Mouse (Mus musculus) stomach, embryonic 14.5 days (tissue): Measurements from ENCODE around the gene Klf16. TPM values are rescaled to one million over a fixed set of nuclear protein-coding genes. Genes with fewer than 3 reads are reported as not detected.

Experiments
- ATAC-seq: fragments of 200-750 bp; cut with Nextera tagmentation; 2 replicates; pipeline ENCODE4 v1.8.0; 2017; ENCODE audit warnings: low read depth, moderate TSS enrichment; ENCODE audit not compliant: insufficient number of reproducible peaks, insufficient read depth, low FRiP score
- H3K27ac ChIP-seq: fragments of 300-500 bp; sonication (generic); 2 replicates; pipeline ENCODE4 v1.5.1; 2014; ENCODE audit warnings: mild to moderate bottlenecking, low read length, moderate library complexity, mixed read lengths
- H3K27me3 ChIP-seq: fragments of 300-500 bp; sonication (generic); 2 replicates; pipeline ENCODE4 v1.6.1; 2014; ENCODE audit warnings: low read length, control low read depth, mixed read lengths; ENCODE audit not compliant: control insufficient read depth, insufficient read depth
- H3K36me3 ChIP-seq: fragments of 300-500 bp; sonication (generic); 2 replicates; pipeline ENCODE4 v1.6.1; 2014; ENCODE audit warnings: mild to moderate bottlenecking, control low read depth, low read length, moderate library complexity, mixed read lengths; ENCODE audit not compliant: control insufficient read depth, insufficient read depth
- H3K4me1 ChIP-seq: fragments of 300-500 bp; sonication (generic); 2 replicates; pipeline ENCODE4 v1.6.1; 2014; ENCODE audit warnings: low read length, control low read depth, mixed read lengths; ENCODE audit not compliant: control insufficient read depth, insufficient read depth
- H3K4me2 ChIP-seq: fragments of 300-500 bp; sonication (generic); replicated peaks from 2 replicates; pipeline ENCODE4 v1.6.1; 2014; ENCODE audit warnings: low read depth, low read length, control low read depth
- H3K4me3 ChIP-seq: fragments of 300-500 bp; sonication (generic); 2 replicates; pipeline ENCODE4 v1.5.1; 2014; ENCODE audit warnings: low read depth, low read length, control low read depth
- H3K9ac ChIP-seq: fragments of 300-500 bp; sonication (generic); replicated peaks from 2 replicates; pipeline ENCODE4 v1.6.1; 2014; ENCODE audit warnings: low read depth, mild to moderate bottlenecking, control low read depth, low read length, moderate library complexity, mixed read lengths
- H3K9me3 ChIP-seq: fragments of 300-500 bp; sonication (generic); 2 replicates; pipeline ENCODE4 v1.6.1; 2016; ENCODE audit warnings: low read depth, low read length, control low read depth; ENCODE audit not compliant: control insufficient read depth
- WGBS: fragments of 180-500 bp; shearing (Covaris S2); extraction: QIAGEN DNeasy Blood & Tissue Kit; methylation state at CpG from one replicate; pipeline ENCODE4 v1.1.7; 2014; 5-methylcytosine and 5-hydroxymethylcytosine counted together
- polyA plus RNA-seq: library from polyadenylated mRNA; unstranded; fragments of >200 nt; fragmentation: Nextera tagmentation; extraction: Ambion mirVana; gene quantifications from 2 replicates; pipeline ENCODE4 v1.2.1, GENCODE M21; 2014

Gene Klf16
- polyA plus RNA-seq, 1 experiment from 2014 or later = 8.1 TPM

DNA sequence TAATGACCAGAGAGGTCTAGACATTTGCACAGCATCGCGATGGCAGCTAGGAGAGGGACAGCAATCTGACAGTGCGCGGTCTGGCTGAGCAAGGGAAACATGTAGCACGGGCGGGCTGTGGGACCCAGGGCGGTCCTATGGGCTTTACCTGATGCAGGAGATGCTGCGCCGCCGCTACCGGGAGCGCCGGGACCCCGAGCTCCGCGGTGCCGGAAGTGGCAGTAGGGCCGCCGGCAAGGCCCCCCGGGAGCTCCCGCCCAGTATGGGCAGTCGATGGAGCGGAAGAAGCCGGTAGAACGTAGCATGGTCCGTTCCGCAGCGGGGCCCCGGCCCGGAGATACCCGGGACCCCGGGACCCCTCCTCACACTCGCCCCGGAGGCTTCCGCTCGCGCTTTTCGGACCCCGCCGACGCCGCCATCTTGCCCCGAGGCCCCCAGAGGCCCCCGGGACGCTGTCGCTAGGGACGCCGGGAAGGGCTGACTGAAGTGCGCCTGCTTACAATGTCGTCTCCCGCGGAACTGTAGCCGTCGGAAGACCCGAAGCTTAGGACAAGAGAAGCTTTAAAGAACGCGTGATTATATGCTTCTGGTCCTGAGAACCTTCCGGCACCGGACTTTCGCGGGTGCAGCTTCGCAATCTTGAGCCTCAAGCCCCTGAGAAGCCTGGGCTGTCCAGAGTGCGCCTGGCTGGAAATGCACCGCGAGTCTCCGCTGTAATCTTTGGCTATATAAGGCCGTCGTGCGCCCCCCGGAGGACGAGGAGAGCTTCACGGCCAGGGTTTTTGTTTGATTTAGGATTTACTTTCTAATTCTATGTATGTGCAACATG is 15.8 kb downstream of the Klf16 start, which contains the start of gene Rexo1:
Gene Rexo1, minus strand, starts transcription at position 445 of the 829 bp plus-strand sequence.
- Histone ChIP-seq H3K4me3 (peak within 1 kb of the TSS; percentile 98), H3K4me2 (peak within 1 kb of the TSS; percentile 94), H3K9me3 (no peaks in the 10 kb centered on the region), H3K36me3 (no peaks in the 10 kb centered on the region; the same call in 1 of the 2 replicates), H3K27me3 (no peaks in the 10 kb centered on the region), H3K4me1 (peaks cover 15% of the 10 kb centered on the region), H3K27ac (peak within 1 kb of the TSS; percentile 91), H3K9ac (peak within 1 kb of the TSS; percentile 89)
- peak; percentile 87 for ATAC-seq
- WGBS = under 1% methylated on average over 71 of the region's 72 CpGs

DNA sequence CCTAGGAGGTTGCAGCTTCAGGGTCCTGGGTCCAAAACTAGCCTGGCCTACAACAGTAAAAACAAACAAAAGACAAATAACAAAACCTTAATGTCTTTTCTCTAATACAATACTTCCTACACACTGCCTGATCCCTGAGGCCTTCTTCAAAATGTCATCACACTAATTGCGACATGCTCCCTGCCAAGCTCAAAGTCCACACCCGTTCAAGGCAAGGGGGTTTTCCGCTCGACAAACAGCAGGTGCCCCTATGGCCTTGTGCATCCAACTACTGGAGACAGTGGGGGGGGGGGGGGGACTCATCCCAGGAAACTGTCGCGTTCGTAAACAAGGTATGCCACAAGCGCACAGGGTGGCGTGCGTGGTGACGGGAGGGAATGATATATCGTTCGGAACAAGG is 16.5 kb downstream of the Klf16 start:
- H3K9ac ChIP-seq = peak overlapping the region; percentile 89
- H3K4me1 ChIP-seq = peaks cover 15% of the 10 kb centered on the region
- H3K27ac ChIP-seq = no peak overlapping the region
- H3K4me3 ChIP-seq = peak overlapping the region; percentile 98
- WGBS = 1% methylated on average over 13 of the region's 13 CpGs
- no peaks in the 10 kb centered on the region for H3K36me3 ChIP-seq
- H3K4me2 ChIP-seq = peak overlapping the region; percentile 94
- no peaks in the 10 kb centered on the region for H3K9me3 ChIP-seq
- H3K27me3 ChIP-seq = no peaks in the 10 kb centered on the region
- no peak for ATAC-seq

DNA sequence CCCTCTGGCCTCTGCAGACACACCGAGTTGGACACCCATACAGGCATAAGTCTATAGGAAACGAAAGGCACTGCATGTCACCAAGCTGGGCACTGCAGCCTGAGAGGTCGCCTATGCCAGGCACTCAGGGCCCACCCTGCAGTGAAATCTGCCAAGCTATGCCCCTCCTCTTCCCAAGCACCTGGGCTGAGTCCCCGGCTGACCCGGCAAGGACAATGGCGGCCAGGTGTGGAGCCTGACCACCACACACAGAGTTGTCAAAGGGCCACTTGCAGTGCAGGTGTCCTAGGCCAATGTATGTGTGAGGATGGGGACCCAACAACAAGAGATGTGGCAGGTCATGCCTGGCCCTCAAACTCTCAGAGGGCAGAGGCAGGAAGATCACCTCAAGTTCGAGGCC is 17.7 kb downstream of the Klf16 start:
- ATAC-seq = no peak
- 92% methylated on average over 7 of the region's 7 CpGs for WGBS
- Histone ChIP-seq H3K36me3 (no peaks in the 10 kb centered on the region), H3K4me1 (peaks cover 15% of the 10 kb centered on the region), H3K27ac (no peak overlapping the region), H3K9me3 (no peaks in the 10 kb centered on the region), H3K27me3 (no peaks in the 10 kb centered on the region), H3K4me3 (no peak overlapping the region), H3K9ac (no peak overlapping the region), H3K4me2 (no peak overlapping the region)

DNA sequence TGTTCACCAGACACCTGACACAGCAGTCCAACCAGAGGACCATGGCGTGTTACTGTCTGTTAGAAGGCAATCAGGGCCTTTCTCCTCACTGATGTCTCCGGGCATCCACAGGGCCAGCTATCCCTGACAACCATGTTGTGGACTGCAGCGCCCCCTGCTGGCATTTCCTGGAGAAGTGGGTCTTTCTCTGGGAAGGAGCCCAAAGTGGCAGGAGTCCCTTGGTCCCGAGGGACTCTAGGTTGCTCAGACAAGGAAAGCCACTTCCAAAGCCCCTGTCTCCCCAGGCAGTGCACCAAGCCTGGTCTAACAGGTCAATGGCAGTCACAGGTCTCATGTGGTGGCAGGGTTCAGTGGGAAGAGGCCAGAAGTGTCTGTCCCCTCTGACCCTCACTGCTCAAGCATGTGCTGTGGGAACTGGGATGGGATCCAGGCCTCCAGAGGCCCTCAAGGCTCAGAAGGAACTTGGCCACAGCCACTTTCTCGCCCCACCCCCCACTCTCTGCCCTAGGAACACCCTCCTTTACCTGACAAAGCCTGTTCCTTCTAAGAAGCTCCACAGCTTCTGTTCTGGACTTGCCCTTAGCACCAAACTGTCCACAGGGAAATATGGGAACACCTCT is 19.7 kb downstream of the Klf16 start:
- H3K4me1 ChIP-seq = peaks cover 15% of the 10 kb centered on the region
- H3K4me2 ChIP-seq = no peak overlapping the region
- no peak overlapping the region for H3K27ac ChIP-seq
- H3K27me3 ChIP-seq = no peaks in the 10 kb centered on the region
- no peak overlapping the region for H3K9ac ChIP-seq
- H3K36me3 ChIP-seq = no peaks in the 10 kb centered on the region
- no peak overlapping the region for H3K4me3 ChIP-seq
- 42% methylated on average over 5 of the region's 5 CpGs for WGBS
- ATAC-seq = no peak
- H3K9me3 ChIP-seq = no peaks in the 10 kb centered on the region

DNA sequence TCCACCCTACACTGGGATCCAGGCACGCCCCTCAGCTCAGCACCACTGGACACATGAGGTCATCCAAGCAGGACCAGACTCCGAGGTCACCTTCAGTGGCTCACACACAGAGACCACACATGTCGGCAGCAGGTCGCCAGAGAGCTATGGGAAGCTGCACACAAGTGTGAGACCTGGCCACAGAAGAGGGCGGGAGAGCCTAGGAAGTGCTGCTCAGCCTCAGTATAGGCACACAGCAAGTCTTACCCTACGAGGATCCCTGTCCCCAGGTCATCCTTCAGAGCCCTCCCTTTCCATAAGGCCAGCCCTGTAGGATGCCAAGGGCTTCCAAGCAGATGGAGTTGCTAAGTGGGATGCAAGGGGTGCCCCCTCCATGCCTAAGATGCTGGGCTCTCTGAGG is 23.1 kb downstream of the Klf16 start:
- no peak for ATAC-seq
- whole genome bisulfite sequencing = 81% methylated on average over 6 of the region's 6 CpGs
- Histone ChIP-seq H3K9ac (no peak overlapping the region), H3K27ac (no peak overlapping the region), H3K27me3 (no peaks in the 10 kb centered on the region), H3K4me3 (no peak overlapping the region), H3K4me1 (0 out of 2 replicates have a peak, but pooled peaks cover 5% of the 10 kb centered on the region), H3K4me2 (no peak overlapping the region), H3K36me3 (peaks cover 11% of the 10 kb centered on the region), H3K9me3 (no peaks in the 10 kb centered on the region)

DNA sequence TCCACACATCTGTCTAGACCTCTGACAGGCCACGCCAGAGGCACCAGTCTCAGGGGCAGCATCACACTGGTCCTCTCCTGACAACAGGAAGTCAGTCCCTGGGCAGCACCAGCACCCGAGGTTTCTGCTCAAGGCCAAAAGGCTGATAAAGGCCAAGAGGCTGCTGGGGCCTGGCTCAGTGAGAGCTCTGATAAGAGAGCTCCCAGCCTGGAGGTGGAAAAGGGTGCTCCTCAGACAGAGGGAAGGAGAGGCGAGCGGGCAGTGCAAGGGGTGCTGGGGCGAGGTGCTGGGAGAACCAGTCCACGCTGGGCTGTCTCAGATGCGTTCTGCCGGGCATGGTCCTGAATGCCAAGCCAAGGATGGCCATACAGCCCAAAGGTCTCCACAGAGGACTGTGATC is 23.5 kb downstream of the Klf16 start:
- Histone ChIP-seq H3K9me3 (no peaks in the 10 kb centered on the region), H3K27me3 (no peaks in the 10 kb centered on the region), H3K4me2 (no peak overlapping the region), H3K36me3 (peaks cover 11% of the 10 kb centered on the region), H3K27ac (no peak overlapping the region), H3K4me3 (no peak overlapping the region), H3K9ac (no peak overlapping the region), H3K4me1 (0 out of 2 replicates have a peak, but pooled peaks cover 4% of the 10 kb centered on the region)
- WGBS = 85% methylated on average over 8 of the region's 8 CpGs
- ATAC-seq = peak; percentile 60; the same call in 1 of the 2 replicates

DNA sequence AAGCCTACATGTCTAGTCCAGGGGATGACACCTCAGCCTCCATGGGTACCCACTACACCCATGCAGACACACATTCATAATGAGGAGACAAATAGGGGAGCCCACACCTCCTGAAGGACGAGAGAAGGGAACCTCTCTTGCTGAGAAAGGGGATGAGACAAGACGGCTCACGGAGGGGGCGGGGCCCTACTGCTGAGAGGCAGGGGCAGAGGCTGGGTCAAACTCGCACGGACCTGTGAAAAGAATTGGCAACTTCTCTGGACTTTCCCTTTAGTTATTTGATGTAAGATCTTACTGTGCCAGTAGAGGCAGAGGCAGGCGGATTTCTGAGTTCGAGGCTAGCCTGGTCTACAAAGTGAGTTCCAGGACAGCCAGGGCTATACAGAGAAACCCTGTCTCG is 24.8 kb downstream of the Klf16 start:
- Histone ChIP-seq H3K4me2 (no peak overlapping the region), H3K9me3 (no peaks in the 10 kb centered on the region), H3K9ac (no peak overlapping the region), H3K4me1 (no peaks in the 10 kb centered on the region), H3K4me3 (no peak overlapping the region), H3K36me3 (peaks cover 17% of the 10 kb centered on the region), H3K27ac (no peak overlapping the region), H3K27me3 (no peaks in the 10 kb centered on the region)
- no peak for ATAC-seq
- WGBS = 65% methylated on average over 9 of the region's 9 CpGs

DNA sequence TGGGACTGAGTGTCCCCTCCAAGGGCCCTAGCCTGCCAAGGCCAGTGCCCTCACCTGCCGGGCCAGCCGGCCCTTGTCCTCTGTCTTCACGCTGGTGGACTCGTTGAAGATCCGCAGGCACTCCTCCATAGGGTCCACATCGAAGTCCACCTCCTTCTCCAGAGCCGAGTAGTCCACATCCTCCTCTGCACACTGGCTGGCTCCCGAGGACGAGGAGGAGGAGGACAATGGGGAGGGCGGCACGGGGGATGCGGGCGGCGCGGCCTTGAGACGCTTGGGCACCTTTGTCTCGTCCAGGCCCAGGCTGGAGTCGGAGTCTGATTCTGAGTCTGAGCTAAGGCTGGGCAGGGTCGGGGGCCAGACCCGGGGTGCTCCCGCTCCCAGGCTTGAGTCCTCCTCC is 27.8 kb downstream of the Klf16 start:
- no peak overlapping the region for H3K9ac ChIP-seq
- H3K4me1 ChIP-seq = no peaks in the 10 kb centered on the region
- no peak overlapping the region for H3K4me2 ChIP-seq
- no peak overlapping the region for H3K4me3 ChIP-seq
- H3K27me3 ChIP-seq = no peaks in the 10 kb centered on the region
- H3K36me3 ChIP-seq = peaks cover 43% of the 10 kb centered on the region
- no peak for ATAC-seq
- H3K9me3 ChIP-seq = no peaks in the 10 kb centered on the region
- WGBS = 91% methylated on average over 21 of the region's 21 CpGs
- no peak overlapping the region for H3K27ac ChIP-seq
